Mouse (Mus musculus): ENCODE results near the gene Ptrh2.

DNA sequence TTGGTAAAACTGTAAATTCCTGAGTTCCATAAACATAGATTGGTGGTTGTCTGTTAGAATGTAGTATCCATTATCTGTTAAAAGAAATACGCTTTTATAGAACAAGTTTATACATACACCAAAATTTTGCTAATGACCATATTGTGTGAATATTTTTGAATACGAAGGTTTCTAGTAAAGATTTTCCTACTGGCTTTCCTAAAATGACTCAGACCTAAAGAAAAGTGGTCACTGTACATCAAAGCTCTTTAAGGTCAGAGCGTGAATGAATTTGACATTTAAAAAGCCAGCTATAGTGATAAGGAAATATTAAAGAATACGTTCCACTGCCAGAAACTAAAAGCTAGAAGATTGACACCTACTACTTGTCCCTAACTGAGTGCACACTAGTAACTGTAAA, 39.2 kb upstream of the Ptrh2 start:
- no peak for TF ChIP-seq POLR2A (IDR thresholded peaks at IDR 0.05; ENCODE audit: low read depth, low read length)
- no peak for TF ChIP-seq CTCF (IDR thresholded peaks at IDR 0.05; ENCODE audit: extremely low read depth, insufficient read depth, insufficient read length, insufficient replicate concordance)
